Mouse (Mus musculus) liver, adult (tissue): ENCODE measurements around the gene Igsf9b.

Experiments
- GATA4 ChIP-seq: IDR thresholded peaks from 2 replicates; pipeline ENCODE4 v1.6.1; 2014; ENCODE audit warnings: mild to moderate bottlenecking, low read length; ENCODE audit not compliant: insufficient replicate concordance

Igsf9b gene

GRCm38 (mm10) chr9:27286296-27286695 is 12.7 kb upstream of the Igsf9b start:
- no peak for TF ChIP-seq GATA4

GRCm38 (mm10) chr9:27286859-27287258 is 12.1 kb upstream of the Igsf9b start:
- no peak for TF ChIP-seq GATA4

GRCm38 (mm10) chr9:27287419-27287818 is 11.6 kb upstream of the Igsf9b start:
- no peak for TF ChIP-seq GATA4

DNA sequence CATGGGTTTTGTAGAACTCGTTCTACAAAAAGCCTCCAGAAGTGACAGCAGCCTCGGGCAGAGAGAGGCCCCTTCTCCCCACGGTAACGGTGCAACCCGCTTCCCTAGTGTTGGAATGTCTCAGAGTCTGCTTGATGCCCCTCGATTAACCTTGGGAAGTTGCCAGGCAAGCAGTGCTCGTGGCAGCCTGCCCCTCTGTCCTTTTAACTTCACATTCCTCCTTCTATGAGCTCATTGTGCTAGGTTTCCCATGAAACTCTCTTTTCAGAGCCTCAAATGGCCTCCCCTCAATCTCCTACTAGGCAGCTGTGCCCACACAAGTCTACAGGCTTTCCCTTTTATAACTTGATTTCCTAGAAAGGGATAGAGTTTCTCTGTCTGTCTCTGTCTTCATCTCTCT is 10.6 kb upstream of the Igsf9b start:
- TF ChIP-seq GATA4, result no peak

DNA sequence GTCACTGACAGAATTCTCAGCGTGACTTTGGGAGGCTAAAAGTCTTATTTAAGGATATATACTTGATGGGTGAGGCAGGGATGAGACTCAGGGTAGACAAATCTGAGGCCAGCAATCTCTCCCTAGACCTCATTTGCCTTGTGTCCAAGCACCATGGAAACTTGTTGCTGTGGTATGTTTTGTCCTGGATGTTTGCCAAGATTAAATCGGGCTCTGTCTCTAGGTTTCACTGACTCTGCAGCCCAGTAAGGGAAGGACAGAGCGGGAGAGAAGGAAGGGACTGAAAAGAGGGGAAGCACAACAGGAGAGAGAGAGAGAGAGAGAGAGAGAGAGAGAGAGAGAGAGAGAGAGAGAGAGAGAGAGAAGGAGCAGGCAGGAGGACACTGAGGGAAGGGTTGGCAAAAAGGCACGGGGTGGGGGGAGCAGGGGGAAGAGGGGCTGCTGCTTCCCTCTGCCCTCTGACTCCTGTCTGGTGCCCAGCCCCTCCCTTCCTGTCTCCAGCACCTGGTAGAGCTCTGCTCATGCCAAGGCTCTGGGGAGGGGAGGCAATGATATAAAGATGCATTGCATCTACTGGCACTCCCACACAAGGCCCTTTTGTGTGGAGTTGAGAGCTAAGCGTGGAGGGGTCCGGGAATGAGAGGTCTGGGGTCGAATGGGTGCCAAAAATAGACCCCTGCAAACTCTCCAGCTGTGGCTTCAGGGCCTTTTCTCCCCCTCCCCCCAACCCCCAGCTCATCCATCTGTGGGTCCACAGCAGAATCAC is 9.3 kb upstream of the Igsf9b start:
- no peak for TF ChIP-seq GATA4

GRCm38 (mm10) chr9:27294380-27294779 is 4.6 kb upstream of the Igsf9b start:
- no peak for TF ChIP-seq GATA4

DNA sequence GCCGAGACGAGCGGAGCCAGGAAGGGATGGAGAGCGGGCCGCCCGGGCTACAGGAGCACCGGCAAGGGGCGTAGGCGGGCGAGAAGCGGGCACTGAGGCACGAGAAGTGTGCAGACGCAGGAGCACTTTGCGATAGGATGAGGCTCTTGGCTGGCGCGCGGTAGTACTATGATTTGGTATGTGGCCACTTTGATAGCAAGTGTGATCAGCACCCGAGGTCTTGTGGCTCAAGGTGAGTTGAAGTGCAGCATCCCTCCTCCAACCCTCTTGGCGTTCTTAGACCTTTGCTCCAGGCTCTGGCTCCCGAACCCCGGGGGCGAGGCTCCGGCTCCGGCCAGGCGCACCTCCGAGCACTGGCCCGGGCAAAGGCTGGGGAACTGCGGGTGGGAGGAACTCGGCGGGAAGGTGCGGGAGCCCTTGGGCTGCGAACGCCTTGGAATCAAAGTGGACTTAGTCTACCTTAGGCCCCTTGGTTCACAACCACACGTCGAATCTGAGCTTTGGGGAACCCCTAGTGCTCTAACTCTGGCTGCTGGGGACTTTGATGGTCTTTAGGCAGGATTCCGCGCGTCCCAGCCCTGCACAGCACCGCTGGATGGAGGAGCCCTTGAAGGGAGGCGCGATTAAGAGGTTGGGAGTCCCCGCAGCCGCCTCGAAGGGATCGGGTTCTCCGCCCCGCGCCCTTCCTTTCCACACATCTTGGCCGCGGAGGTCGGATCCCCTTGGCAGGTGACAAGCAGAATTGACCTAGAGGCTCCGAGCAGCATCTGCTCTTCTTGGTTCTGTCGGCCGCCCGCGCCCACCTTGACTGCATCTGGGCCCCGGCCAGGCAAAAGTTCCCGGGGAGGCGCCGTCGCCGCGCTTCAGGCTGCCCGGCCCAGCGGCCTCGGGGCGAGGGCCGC is 533 bp downstream of the Igsf9b start:
- TF ChIP-seq GATA4, result no peak

DNA sequence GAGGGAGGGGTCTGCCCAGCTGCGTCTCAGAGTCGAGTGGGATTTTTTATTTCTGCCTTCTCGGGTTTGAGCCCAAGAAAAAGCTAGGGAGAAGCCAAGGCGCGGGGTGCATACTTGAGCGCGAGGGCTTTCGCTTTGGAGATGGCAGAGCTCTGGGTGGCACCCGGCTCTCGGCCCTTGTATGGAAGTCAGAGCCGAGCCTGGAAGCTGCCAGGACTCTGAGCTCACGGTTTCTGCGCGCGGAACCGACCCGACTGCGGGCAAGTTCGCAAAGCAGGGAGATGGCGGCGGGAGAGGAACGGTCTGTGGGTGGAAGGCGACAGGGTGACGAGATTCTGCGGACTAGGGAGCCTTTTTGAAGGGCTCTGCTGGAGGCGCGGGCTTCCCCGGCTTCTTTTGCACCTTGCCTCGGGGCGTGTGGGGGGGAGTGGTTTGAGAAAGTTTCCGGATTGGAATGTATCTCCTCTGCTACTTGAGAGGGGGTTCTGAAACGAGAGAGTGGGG is 1.2 kb downstream of the Igsf9b start:
- TF ChIP-seq GATA4, result no peak

DNA sequence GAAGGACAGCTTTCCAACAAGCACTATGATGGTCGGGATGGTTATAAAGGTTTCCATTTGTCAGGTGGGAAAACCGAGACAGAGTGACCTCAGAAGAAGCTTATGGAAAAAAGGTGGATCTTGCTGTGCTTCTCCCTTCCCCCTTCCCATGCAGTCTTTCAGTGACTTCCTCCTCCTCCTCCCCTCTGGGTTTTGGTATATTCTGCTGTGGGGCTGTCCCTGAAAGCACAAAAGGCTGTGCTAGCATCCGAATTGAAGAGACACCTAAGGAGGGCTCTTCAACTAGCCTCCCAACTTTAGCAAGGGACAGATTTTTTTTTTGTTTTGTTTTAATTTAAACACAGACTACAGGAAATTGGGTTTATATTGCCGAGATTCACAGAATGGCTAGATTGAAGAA is 1.7 kb downstream of the Igsf9b start:
- TF ChIP-seq GATA4, result no peak

GRCm38 (mm10) chr9:27301486-27301885 is 2.5 kb downstream of the Igsf9b start:
- no peak for TF ChIP-seq GATA4

GRCm38 (mm10) chr9:27302291-27302690 is 3.3 kb downstream of the Igsf9b start:
- no peak for TF ChIP-seq GATA4

GRCm38 (mm10) chr9:27303571-27304484 is 4.8 kb downstream of the Igsf9b start:
- no peak for TF ChIP-seq GATA4

- no peak for TF ChIP-seq GATA4
Measured at GRCm38 (mm10) chr9:27304485-27305102, 5.6 kb downstream of the Igsf9b start.

DNA sequence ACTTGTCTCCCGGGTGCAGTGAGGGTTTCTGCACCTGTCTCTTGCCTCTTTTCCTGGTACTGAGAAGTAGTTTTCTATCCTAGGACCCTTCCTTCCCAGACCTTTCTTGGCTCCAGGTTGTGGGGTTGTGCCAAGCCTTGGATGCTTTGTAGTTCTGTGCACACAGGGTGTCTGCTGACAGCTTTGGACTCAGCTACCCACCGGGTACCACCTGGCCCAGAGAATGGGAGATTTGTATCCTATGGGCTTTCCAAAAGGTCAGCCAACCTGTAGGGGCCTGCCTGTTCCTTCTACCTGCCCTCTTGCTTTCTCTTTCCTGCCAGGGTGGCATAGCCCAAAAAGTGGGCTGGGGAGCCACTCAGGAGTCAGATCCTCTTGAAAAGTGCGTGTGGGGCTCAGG is 6.5 kb downstream of the Igsf9b start:
- no peak for TF ChIP-seq GATA4
